Mouse (Mus musculus) stomach, postnatal 0 days (tissue): Measurements from ENCODE around the gene Dock11. TPM values are rescaled to one million over a fixed set of nuclear protein-coding genes. Genes with fewer than 3 reads are reported as not detected.

ENCODE experiments used
- ATAC-seq: fragments of 200-750 bp; cut with Nextera tagmentation; 2 replicates; pipeline ENCODE4 v1.8.0; 2017; ENCODE audit not compliant: low FRiP score, low TSS enrichment
- DNase-seq: peaks from one replicate; pipeline ENCODE4 v3.0.0-alpha.2; 2016; ENCODE audit warnings: low spot score
- H3K27ac ChIP-seq: fragments of 300-500 bp; sonication (generic); replicated peaks from 2 replicates; pipeline ENCODE4 v1.5.1; 2014; ENCODE audit warnings: mild to moderate bottlenecking, control low read depth
- H3K27me3 ChIP-seq: fragments of 300-500 bp; sonication (generic); 2 replicates; pipeline ENCODE4 v1.6.1; 2014; ENCODE audit warnings: low read length; ENCODE audit not compliant: control insufficient read depth, insufficient read depth
- H3K36me3 ChIP-seq: fragments of 300-500 bp; sonication (generic); 2 replicates; pipeline ENCODE4 v1.6.1; 2014; ENCODE audit warnings: low read length, mixed read lengths; ENCODE audit not compliant: control insufficient read depth, insufficient read depth
- H3K4me1 ChIP-seq: fragments of 300-500 bp; sonication (generic); replicated peaks from 2 replicates; pipeline ENCODE4 v1.6.1; 2014; ENCODE audit warnings: antibody characterized with exemption; ENCODE audit not compliant: control insufficient read depth, insufficient read depth
- H3K4me2 ChIP-seq: fragments of 300-500 bp; sonication (generic); replicated peaks from 2 replicates; pipeline ENCODE4 v1.6.1; 2014; ENCODE audit warnings: low read depth, mild to moderate bottlenecking, control low read depth, moderate library complexity
- H3K4me3 ChIP-seq: fragments of 300-500 bp; sonication (generic); 2 replicates; pipeline ENCODE4 v1.5.1; 2014; ENCODE audit warnings: low read depth, low read length, control low read depth
- H3K9ac ChIP-seq: fragments of 300-500 bp; sonication (generic); 2 replicates; pipeline ENCODE4 v1.6.1; 2014; ENCODE audit warnings: mild to moderate bottlenecking, low read length, control low read depth, mixed read lengths
- H3K9me3 ChIP-seq: fragments of 300-500 bp; sonication (generic); 2 replicates; pipeline ENCODE4 v1.6.1; 2016; ENCODE audit warnings: low read length; ENCODE audit not compliant: control insufficient read depth
- CTCF ChIP-seq: IDR thresholded peaks from 2 replicates; pipeline ENCODE4 v1.5.1; 2016; ENCODE audit warnings: antibody characterized with exemption, low read depth, mild to moderate bottlenecking, moderate library complexity
- EP300 ChIP-seq: optimal IDR thresholded peaks from 2 replicates; pipeline ENCODE3; 2016; ENCODE audit warnings: antibody characterized with exemption
- WGBS: fragments of 180-500 bp; shearing (Covaris S2); extraction: QIAGEN DNeasy Blood & Tissue Kit; methylation state at CpG from one replicate; pipeline ENCODE4 v1.1.7; 2014; 5-methylcytosine and 5-hydroxymethylcytosine counted together
- polyA plus RNA-seq: library from polyadenylated mRNA; unstranded; fragments of >200 nt; fragmentation: Nextera tagmentation; extraction: Ambion mirVana; gene quantifications from 2 replicates; pipeline ENCODE4 v1.2.1, GENCODE M21; 2015

Dock11 gene
- polyA plus RNA-seq, 1 experiment from 2014 or later = 5.1 TPM

- DNase-seq (no peak), ATAC-seq (no peak)
- no peak for TF ChIP-seq CTCF
- no peak for TF ChIP-seq EP300
- Histone ChIP-seq H3K4me1 (no peaks in the 10 kb centered on the region), H3K27me3 (no peaks in the 10 kb centered on the region), H3K27ac (no peak overlapping the region), H3K9ac (no peak overlapping the region), H3K4me3 (no peak overlapping the region), H3K4me2 (no peak overlapping the region), H3K9me3 (no peaks in the 10 kb centered on the region), H3K36me3 (no peaks in the 10 kb centered on the region)
Measured at GRCm38 (mm10) chrX:35932952-35933351, 44.3 kb downstream of the Dock11 start.

GRCm38 (mm10) chrX:35938112-35938511 is 49.5 kb downstream of the Dock11 start:
- Histone ChIP-seq H3K9me3 (no peaks in the 10 kb centered on the region), H3K27me3 (no peaks in the 10 kb centered on the region), H3K36me3 (no peaks in the 10 kb centered on the region), H3K27ac (no peak overlapping the region), H3K4me3 (no peak overlapping the region), H3K4me2 (no peak overlapping the region), H3K9ac (no peak overlapping the region), H3K4me1 (no peaks in the 10 kb centered on the region)
- no peak for TF ChIP-seq EP300
- TF ChIP-seq CTCF = no peak
- DNase-seq = no peak
- ATAC-seq = no peak
- WGBS = 78% methylated on average over 5 of the region's 5 CpGs

- no peaks in the 10 kb centered on the region for H3K4me1 ChIP-seq
- H3K9ac ChIP-seq = no peak overlapping the region
- no peaks in the 10 kb centered on the region for H3K36me3 ChIP-seq
- ATAC-seq = no peak
- no peaks in the 10 kb centered on the region for H3K9me3 ChIP-seq
- no peaks in the 10 kb centered on the region for H3K27me3 ChIP-seq
- no peak overlapping the region for H3K4me2 ChIP-seq
- H3K4me3 ChIP-seq = no peak overlapping the region
- WGBS = 55% methylated on average over 1 of the region's 1 CpGs
- TF ChIP-seq EP300 (no peak), CTCF (no peak)
- no peak for DNase-seq
- H3K27ac ChIP-seq = no peak overlapping the region
Measured at GRCm38 (mm10) chrX:35946394-35946793, 57.8 kb downstream of the Dock11 start.

DNA sequence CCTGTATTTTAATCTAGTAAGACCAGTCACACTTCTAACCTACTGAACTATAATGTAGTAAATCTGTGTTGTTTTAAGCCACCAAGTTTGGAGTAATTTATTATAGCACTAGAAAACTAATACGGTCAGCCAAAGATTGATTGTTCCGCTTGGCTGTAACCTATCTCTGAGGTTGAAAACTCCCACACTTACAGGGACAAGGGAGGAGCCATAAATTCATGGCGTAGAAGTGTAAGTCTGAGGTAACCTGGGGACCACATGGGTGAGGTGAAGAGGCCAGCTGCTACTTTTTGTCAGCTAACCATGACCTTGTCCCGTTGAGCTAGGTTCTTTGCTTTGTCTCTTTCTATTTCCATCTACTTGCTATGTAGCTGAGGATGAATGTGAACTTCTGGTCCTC is 61.5 kb downstream of the Dock11 start:
- Histone ChIP-seq H3K4me3 (no peak overlapping the region), H3K9me3 (no peaks in the 10 kb centered on the region), H3K9ac (no peak overlapping the region), H3K27ac (no peak overlapping the region), H3K4me1 (no peaks in the 10 kb centered on the region), H3K36me3 (no peaks in the 10 kb centered on the region), H3K27me3 (no peaks in the 10 kb centered on the region), H3K4me2 (no peak overlapping the region)
- TF ChIP-seq EP300 (no peak), CTCF (no peak)
- DNase-seq (no peak), ATAC-seq (no peak)
- WGBS = 81% methylated on average over 4 of the region's 4 CpGs

DNA sequence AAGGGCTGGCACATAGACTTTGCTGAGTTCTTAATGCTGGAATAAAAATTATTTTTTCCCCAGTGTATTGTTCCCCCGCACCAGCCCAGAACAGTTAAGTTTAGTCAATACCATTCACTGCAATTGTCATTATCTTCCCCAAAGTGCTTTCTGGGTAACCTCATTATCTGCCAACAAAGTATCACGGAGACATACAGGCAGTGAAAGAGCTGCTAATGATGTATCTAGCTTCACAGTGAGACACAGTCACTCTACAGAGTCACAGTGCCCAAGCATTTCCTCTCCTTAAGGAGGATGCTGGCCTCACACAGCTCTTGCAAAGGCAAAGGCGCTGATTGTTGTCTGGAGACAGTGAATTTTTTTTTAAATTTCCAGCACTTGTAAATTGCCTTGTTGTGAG is 63.3 kb downstream of the Dock11 start:
- WGBS = 69% methylated on average over 3 of the region's 3 CpGs
- Histone ChIP-seq H3K27me3 (no peaks in the 10 kb centered on the region), H3K4me3 (no peak overlapping the region), H3K9ac (no peak overlapping the region), H3K9me3 (no peaks in the 10 kb centered on the region), H3K36me3 (no peaks in the 10 kb centered on the region), H3K27ac (no peak overlapping the region), H3K4me1 (no peaks in the 10 kb centered on the region), H3K4me2 (no peak overlapping the region)
- TF ChIP-seq EP300 (no peak), CTCF (no peak)
- DNase-seq = no peak
- no peak for ATAC-seq

DNA sequence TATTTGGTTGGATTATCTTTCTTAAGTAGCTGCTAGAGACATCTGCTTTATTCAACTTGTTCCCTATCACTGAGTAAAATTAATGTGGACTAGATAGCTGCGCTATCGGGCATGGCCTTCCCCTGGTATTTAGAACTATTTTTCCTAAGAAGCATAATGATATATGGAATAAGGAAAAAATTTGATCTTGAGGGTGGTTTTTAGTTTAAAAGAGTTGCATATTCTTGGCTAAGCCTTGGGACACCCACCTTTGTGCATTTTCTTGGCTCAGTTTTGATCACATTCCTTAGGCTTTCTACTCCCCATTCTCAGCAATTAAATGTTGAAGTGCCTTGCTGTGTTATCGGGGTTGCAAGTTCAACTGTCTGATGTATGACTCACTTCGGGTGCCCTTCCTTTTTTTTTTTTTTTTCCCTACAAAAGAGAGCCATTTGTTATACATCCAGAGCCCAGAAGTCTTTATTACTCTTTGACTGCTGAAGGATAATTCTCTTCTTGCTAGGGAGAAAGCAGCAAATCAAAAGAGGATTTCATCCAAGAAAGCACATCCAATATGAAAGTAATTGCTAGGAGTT is 64.0 kb downstream of the Dock11 start:
- no peak for ATAC-seq
- no peak overlapping the region for H3K9ac ChIP-seq

More for the DNA sequence above, 64.0 kb downstream of the Dock11 start:
- H3K27me3 ChIP-seq = no peaks in the 10 kb centered on the region
- no peak overlapping the region for H3K4me3 ChIP-seq
- H3K4me2 ChIP-seq = no peak overlapping the region
- H3K4me1 ChIP-seq = no peaks in the 10 kb centered on the region
- H3K36me3 ChIP-seq = no peaks in the 10 kb centered on the region
- DNase-seq = no peak
- no peaks in the 10 kb centered on the region for H3K9me3 ChIP-seq
- WGBS = 49% methylated on average over 4 of the region's 4 CpGs
- TF ChIP-seq EP300 (no peak), CTCF (no peak)
- no peak overlapping the region for H3K27ac ChIP-seq
